Mouse (Mus musculus): Measurements from ENCODE around the gene Gm20538. TPM values are rescaled to one million over a fixed set of nuclear protein-coding genes. Genes with fewer than 3 reads are reported as not detected.

Gene Gm20538
- total RNA-seq, 2 experiments from 2014 or later, result not detected

GRCm38 (mm10) chr19:44537416-44537815 lies 15.2 kb downstream of the Gm20538 start:
- DNase-seq (ENCODE audit: low spot score in 2 of 2), result no peak

GRCm38 (mm10) chr19:44535376-44535775 lies 17.3 kb downstream of the Gm20538 start:
- no peak for DNase-seq (ENCODE audit: low spot score in 2 of 2)

GRCm38 (mm10) chr19:44530018-44530417 lies 22.6 kb downstream of the Gm20538 start:
- DNase-seq (ENCODE audit: low spot score in 2 of 2), result no peak

GRCm38 (mm10) chr19:44525551-44526205 lies 27.0 kb downstream of the Gm20538 start:
- DNase-seq (ENCODE audit: low spot score in 2 of 2), result no peak

DNA sequence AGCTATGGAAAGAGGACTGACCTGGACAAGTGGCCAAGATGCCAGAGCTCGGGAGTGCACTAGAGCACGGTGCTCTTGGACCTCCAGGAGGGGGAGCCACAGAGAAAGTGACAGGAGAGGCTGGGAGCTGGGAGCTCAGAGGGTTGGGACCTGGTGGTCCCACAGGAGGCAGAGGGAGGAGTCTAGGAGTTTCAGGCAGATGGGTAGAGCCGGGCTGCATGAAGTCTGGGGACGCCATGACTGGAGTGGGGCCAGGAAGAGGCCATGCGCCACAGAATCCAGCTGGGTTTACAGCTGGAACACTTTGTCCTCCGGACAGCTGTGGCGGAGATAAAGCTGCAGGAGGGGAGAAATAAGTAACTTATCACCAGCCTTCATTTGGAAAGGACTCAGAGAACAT lies 33.5 kb downstream of the Gm20538 start:
- DNase-seq (ENCODE audit: low spot score in 2 of 2), result no peak

DNA sequence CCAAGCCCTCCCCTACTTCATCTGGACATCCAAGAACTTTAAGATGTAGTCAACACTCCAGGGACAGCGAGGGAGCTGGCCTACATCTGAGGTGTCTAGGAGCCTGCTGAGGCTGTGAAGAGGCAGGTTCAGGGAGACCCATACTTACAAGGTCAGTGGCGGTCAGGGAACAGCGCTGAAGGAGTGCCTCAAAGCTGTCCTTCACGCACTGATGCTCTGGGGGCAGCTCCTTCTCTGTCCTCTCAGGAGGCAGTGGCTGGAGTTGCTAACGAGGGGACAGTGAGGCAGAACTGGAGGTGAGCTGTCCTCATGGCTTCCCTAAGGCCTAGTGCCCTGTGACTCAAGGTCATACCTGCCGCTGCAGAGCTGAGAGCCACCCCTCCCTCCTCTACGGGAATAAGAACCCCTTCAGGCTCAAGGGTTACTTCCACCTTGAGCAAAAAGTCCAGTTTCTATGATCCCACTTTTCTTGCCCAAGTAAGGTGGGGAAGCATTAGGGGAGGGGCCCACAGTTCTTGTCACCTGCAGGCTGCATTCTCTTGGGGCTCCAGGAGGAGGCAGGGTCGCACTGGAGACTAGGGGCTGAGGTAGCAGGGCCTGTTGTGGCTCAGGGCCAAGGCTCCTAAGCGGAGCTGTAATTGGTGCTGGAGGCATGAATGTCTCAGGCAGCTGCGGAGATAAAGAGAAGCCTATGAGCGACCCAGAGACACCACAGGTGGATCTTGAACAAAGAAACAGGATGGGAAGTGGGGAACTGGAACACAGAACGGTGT lies 34.4 kb downstream of the Gm20538 start:
- no peak for DNase-seq (ENCODE audit: low spot score in 2 of 2)

DNA sequence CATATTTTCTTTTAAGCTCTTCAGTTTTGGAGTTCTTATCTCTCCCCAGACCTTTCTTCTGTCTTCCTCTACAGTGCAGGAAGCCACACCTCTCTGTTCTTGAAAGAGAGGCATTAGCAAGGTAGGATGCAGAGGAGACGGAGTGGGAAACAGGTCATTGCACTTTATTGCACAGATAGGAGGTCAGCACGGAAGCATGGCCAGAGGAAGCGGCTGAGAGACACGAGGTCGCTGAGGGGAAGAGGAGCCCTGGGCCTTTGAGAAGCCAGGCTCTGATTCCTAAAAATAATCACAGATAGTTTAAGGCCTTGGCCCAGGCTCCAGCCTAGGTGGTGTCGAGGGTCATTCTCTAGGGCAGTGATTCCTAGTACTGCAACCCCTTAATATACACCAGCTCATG lies 36.9 kb downstream of the Gm20538 start:
- no peak for DNase-seq (ENCODE audit: low spot score in 2 of 2)

GRCm38 (mm10) chr19:44514521-44515451 lies 37.8 kb downstream of the Gm20538 start:
- no peak for DNase-seq (ENCODE audit: low spot score in 2 of 2)

DNA sequence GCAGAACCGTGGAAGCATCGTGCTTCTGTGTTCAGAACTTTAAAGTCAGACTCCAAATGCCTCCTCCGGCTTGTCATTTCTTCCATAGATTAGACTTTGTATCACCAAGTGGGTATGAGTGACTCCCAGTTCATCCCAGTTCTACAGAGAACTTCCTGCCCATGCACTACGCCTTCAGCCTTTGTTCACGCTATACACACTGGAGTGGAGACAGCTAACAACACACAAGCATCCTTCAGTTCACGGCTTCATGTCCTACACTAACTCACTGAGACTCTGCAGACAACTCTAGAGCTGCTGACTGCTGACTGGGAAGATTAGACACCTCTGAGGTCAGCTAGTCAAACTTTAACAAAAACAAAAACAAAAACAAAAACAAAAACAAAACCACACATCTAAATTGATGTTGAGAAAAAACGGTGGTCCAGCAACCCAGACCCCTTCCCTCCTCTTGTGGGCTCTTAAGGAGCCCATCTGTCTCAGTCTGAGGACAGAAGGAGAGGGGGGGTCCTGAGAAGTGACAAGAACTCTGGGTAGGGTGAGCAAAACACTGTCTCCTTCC lies 38.6 kb downstream of the Gm20538 start:
- no peak for DNase-seq (ENCODE audit: low spot score in 2 of 2)

GRCm38 (mm10) chr19:44513054-44513833 lies 39.4 kb downstream of the Gm20538 start:
- no peak for DNase-seq (ENCODE audit: low spot score in 2 of 2)

- DNase-seq (ENCODE audit: low spot score in 2 of 2), result no peak
These were observed 40.0 kb downstream of the Gm20538 start for GRCm38 (mm10) chr19:44512601-44513000.

DNA sequence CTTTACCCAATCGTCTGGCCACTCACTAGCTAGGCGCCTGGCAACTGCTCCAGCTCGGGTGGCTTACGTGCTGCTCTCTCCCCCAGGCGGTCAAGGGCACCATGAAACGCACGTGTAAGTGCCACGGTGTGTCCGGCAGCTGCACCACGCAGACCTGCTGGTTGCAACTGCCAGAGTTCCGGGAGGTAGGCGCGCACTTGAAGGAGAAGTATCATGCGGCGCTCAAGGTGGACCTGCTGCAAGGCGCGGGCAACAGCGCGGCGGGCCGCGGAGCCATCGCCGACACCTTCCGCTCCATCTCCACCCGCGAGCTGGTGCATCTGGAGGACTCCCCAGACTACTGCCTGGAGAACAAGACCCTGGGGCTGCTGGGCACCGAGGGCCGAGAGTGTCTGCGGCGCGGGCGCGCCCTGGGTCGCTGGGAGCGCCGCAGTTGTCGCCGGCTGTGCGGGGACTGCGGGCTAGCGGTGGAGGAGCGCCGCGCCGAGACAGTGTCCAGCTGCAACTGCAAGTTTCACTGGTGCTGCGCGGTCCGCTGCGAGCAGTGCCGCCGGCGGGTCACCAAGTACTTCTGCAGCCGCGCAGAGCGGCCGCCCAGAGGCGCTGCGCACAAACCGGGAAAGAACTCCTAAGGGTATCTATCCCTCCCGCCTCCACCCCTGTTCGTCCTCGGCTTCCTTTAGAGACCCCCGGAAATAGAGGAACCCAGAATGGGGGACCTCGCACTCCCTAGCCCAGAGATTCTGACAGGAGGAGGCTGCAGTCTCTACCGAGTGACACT lies 41.0 kb downstream of the Gm20538 start:
- no peak for DNase-seq (ENCODE audit: low spot score in 2 of 2)

DNA sequence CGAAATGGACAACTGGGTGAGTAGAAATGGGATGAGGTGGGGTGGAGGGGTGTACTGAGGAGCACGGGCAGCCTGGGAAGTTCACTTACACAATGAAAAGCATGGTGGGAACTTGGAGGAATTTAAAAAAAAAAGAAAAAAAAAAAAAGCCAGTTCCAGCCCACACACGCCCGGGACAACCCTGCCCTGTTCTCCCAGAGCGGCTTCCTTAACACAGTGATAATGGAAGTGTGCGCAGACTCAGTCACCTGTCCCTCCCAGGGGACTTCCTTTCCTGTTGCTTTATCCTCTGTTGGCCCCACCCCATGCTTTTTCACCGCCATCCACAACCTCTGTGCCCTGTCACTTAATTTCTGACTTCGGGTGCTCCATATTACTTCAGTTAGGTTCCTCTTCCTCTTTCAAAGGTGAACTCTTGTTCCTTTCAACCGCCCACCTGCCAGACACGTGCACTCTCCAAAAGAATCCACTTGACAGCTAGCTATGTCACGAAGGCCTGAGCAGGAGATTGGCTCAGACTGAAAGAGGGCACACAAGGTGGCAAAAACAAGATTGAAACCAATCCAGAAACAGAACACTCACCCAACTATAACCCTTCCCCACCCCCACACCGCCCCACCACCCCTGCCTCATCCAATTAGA lies 42.0 kb downstream of the Gm20538 start:
- DNase-seq (ENCODE audit: low spot score in 2 of 2), result no peak

DNA sequence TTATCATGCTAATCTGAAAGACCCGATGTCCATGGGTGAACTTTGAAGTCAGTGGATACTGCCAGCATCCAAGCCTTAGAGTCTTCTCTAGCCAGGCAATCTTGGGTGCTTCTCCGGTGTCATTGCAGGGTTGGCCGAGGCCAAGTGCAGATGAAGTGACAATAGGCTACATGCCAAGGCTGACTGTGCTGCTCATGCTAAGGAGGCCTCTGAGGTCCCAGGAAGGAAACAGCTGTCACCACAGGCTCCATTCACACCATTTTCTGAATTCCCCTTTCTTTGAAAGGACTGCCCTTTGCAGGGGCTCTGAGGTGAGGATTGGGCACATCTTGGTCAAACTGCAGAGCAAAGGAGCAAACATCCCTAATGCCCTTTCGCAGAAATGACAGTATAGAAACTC lies 49.9 kb downstream of the Gm20538 start:
- no peak for DNase-seq (ENCODE audit: low spot score in 2 of 2)

GRCm38 (mm10) chr19:44501925-44502324 lies 50.7 kb downstream of the Gm20538 start:
- no peak for DNase-seq (ENCODE audit: low spot score in 2 of 2)

DNA sequence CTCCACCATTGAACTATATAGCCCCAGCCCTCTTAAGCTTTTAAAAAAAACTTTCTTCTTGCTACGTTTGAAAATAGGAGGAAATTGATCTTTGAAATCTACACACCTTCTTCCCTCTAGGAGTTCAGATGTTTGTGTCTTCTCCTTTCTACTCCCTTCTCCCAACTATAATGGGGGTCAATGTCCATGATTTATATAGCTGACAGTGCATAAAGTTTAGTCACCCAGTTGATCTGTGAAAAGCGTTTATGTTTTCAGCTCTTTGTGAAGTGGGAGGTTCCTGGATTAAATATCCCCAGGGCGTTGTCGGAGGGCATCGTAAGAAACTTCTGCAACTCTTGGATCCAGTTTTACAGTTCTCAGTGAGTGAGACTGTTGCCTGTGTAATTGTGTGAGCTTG lies 52.4 kb downstream of the Gm20538 start:
- no peak for DNase-seq (ENCODE audit: low spot score in 2 of 2)

DNA sequence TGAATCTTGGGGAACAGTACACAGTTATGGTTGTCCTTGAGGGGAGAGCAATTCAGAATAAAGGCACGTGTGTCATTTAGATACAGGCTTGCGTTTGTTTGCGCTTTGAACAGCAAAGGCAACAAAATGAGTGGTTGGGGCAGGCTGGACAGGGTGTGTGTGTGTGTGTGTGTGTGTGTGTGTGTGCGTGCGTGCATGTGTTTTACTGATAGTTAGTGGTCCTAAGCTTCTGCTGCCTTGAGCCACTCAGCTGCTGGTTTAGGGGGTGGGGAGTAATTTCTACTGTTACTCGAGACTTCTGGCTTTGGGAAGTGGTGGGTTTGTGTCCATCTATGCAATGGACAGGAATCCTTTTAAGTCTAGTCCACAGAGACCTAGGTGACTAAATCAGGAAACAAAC lies 53.7 kb downstream of the Gm20538 start:
- no peak for DNase-seq (ENCODE audit: low spot score in 2 of 2)

DNA sequence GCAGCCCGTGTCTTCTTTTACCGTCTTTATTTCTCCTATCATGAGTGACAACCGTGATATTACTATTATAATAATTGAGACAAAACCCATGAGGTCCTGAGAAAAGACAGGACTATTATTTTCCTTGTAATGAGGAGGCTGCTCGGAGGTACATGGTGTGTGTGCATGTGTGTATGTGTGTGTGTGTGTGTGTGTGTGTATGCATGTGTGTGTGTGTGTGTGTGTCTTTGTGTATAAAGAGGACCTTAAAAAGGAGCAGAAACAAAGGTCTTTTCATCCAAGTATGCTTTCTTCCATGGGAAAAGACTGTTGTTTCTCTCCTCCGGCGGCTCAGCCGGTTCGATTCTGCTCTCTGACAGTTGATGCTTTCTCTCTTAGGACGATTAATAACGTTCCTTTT lies 55.7 kb downstream of the Gm20538 start:
- no peak for DNase-seq (ENCODE audit: low spot score in 2 of 2)

- no peak for DNase-seq (ENCODE audit: low spot score in 2 of 2)
These were observed 56.1 kb downstream of the Gm20538 start for GRCm38 (mm10) chr19:44496511-44496910.

Data from adrenal gland, postnatal 4 days (tissue).